Mouse (Mus musculus): Measurements from ENCODE around the gene Btnl9.
"Not testable (repeated sequence)": the region's sequence is repeated elsewhere in the genome, so short reads cannot be mapped to it uniquely, and the experiment has no call there.

Btnl9 gene

GRCm38 (mm10) chr11:49176047-49176779, 10.7 kb downstream of the Btnl9 start:
- DNase-seq = not testable (repeated sequence)

- no peak for DNase-seq
These were observed 11.6 kb downstream of the Btnl9 start for GRCm38 (mm10) chr11:49175345-49175744.

- no peak for DNase-seq
These were observed 16.4 kb downstream of the Btnl9 start for GRCm38 (mm10) chr11:49170576-49170975.

- DNase-seq = peak in 1 of 2 experiments; percentile 2
These were observed 17.9 kb downstream of the Btnl9 start for GRCm38 (mm10) chr11:49168839-49169611.

GRCm38 (mm10) chr11:49156821-49157814, 29.8 kb downstream of the Btnl9 start:
- no peak for DNase-seq

- DNase-seq = no peak
These were observed 32.9 kb downstream of the Btnl9 start, which contains the start of gene Olfr1394 for GRCm38 (mm10) chr11:49154077-49154476. Gene Olfr1394 (plus strand): TSS chr11:49154377.

GRCm38 (mm10) chr11:49141974-49142373, 45.0 kb downstream of the Btnl9 start, which contains the start of gene Olfr1395:
Gene Olfr1395 (plus strand): TSS chr11:49142274.
- no peak for DNase-seq

GRCm38 (mm10) chr11:49124169-49124568, 62.8 kb downstream of the Btnl9 start:
- no peak for DNase-seq

GRCm38 (mm10) chr11:49119635-49120034, 67.3 kb downstream of the Btnl9 start:
- no peak for DNase-seq

Measured in cerebellum, postnatal 25 days (tissue).